Mouse (Mus musculus) kidney, adult 2 months (tissue): ENCODE measurements at regions not wholly inside any gene's neighbourhood (a gene's known extent, or its start where the extent isn't known, plus 50 kb on each side); places are given as distances from the start of the nearest gene placed in this dataset.

ENCODE experiments used
- CTCF ChIP-seq: fragments of 200-500 bp; conservative IDR thresholded peaks from 2 replicates; pipeline ENCODE4 v1.5.1; 2011; ENCODE audit warnings: low read depth, mild to moderate bottlenecking, control low read depth, low read length, moderate library complexity, mixed read lengths; ENCODE audit not compliant: insufficient read depth, insufficient read length
- POLR2A ChIP-seq: fragments of 200-500 bp; IDR thresholded peaks from one replicate; pipeline ENCODE4 v1.6.1; 2011; ENCODE audit warnings: low read depth, low read length, control low read depth

GRCm38 (mm10) chr9:14092996-14093442, 181.8 kb upstream of the Sesn3 start:
- no peak for TF ChIP-seq CTCF
- TF ChIP-seq POLR2A: no peak
